13 mouse cellular contexts compared by ENCODE assay signal in the genomic region with DNA sequence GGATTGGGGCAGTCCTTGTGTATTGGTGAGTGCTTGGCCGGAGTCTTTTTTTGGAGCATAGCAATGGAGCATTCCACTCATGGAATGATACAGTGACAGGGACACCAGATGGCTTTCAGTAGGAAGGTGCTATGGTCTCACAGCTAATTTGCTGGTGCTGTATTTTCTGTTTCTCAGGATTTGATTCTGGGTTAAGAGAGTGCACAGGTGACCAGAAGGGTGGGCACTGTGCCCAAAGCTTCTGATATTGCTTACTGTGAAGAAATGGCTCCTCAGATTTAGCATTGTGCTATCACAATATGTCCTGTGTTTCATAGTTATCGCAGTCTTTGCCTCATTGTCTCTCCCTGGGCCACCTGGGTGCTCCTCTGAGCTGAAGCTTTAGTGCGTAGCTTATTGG. TPM values are rescaled to one million over a fixed set of nuclear protein-coding genes. Genes with fewer than 3 reads are reported as not detected.
"Had no signal": no experiment of that assay in that cellular context is flagged by ENCODE, and none has a peak within 500 bp of the region (broad histone marks: within the 10 kb centered on the region; RNA-seq: fewer than 3 reads in every experiment).

No protein-coding gene starts in this region.

- H3K4me2 ChIP-seq: limb, embryonic 13.5 days; midbrain, embryonic 12.5 days had no signal

- H3K4me1 ChIP-seq: limb, embryonic 13.5 days; midbrain, embryonic 12.5 days had no signal

- DNase-seq: kidney, postnatal 25 days; layer of hippocampus, postnatal 36 days; lung, adult 18-20 months; right cerebral cortex, adult 18-20 months; right cerebral cortex, postnatal 25 days; thymus, adult 2 months; thymus, postnatal 25 days had no signal

- H3K27ac ChIP-seq: limb, embryonic 13.5 days; liver, embryonic 14.5 days; midbrain, embryonic 12.5 days had no signal

- H3K9ac ChIP-seq: limb, embryonic 13.5 days; liver, embryonic 14.5 days; midbrain, embryonic 12.5 days had no signal

- H3K27me3 ChIP-seq: limb, embryonic 13.5 days; midbrain, embryonic 12.5 days had no signal

- H3K4me3 ChIP-seq: limb, embryonic 13.5 days; midbrain, embryonic 12.5 days had no signal

- ATAC-seq: midbrain, embryonic 16.5 days had no signal

- H3K9me3 ChIP-seq: limb, embryonic 13.5 days; midbrain, embryonic 12.5 days had no signal

RNA-seq across cellular contexts. Expression of gene Dnah6, which starts 47.9 kb away (rescaled TPM):
- total RNA-seq: liver, adult 2 months; megakaryocyte-erythroid progenitor cell, adult 5-6 weeks had no signal
- polyA plus RNA-seq: liver, adult 2 months had no signal
